Mouse (Mus musculus) cortical plate, adult 2 months (tissue): Measurements from ENCODE around the gene Gng8. TPM values are rescaled to one million over a fixed set of nuclear protein-coding genes. Genes with fewer than 3 reads are reported as not detected.
A peak's percentile ranks its signal among the peaks of the same experiment; 100 is the strongest.

Experiments used
- H3K27ac ChIP-seq: fragments of 200-500 bp; 2 replicates; pipeline ENCODE4 v1.5.1; 2012; ENCODE audit warnings: low read length, control low read depth, inconsistent platforms; ENCODE audit not compliant: insufficient read depth
- H3K4me1 ChIP-seq: fragments of 200-500 bp; 2 replicates; pipeline ENCODE4 v1.6.1; 2011; ENCODE audit warnings: low read length; ENCODE audit not compliant: control insufficient read depth, insufficient read depth
- H3K4me3 ChIP-seq: fragments of 200-500 bp; 2 replicates; pipeline ENCODE4 v1.5.1; 2011; ENCODE audit warnings: mild to moderate bottlenecking, low read length, control low read depth; ENCODE audit not compliant: insufficient read depth
- CTCF ChIP-seq: fragments of 200-500 bp; IDR thresholded peaks from 2 replicates; pipeline ENCODE4 v1.5.1; 2011; ENCODE audit warnings: mild to moderate bottlenecking, control low read depth, low read length; ENCODE audit not compliant: insufficient read depth; ENCODE audit errors: extremely low read depth
- POLR2A ChIP-seq: fragments of 200-500 bp; IDR thresholded peaks from 2 replicates; pipeline ENCODE4 v1.6.1; 2011; ENCODE audit warnings: mild to moderate bottlenecking, low read length, control low read depth; ENCODE audit not compliant: insufficient read depth; ENCODE audit errors: extremely low read depth
- polyA plus RNA-seq: library from polyadenylated mRNA; depleted of rRNA; stranded (reverse); fragments of >200 nt; gene quantifications from 2 replicates; pipeline ENCODE4 v1.2.3, GENCODE M21; 2012

Gng8 gene
- polyA plus RNA-seq, 1 experiment, result 10.9 TPM

DNA sequence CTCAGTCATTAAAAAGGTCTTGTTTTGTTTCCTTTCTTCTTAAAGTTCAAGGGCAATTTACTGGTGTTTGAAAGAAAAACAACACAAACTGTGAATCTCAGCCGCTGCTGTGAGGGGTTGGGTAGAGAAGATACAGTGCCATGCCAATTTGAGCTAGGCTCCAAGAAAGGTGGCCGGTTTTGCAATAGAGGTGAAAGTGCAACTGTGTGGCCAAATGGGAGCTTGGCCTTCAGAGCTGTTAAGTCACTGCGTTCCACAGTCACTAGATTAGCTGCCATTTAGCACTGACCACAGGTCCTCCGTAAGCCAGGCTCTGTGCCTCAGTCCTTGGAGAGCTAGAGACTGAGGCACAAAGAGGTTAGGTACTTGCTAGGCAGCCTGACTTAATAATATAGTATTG, 40.0 kb upstream of the Gng8 start:
- Histone ChIP-seq H3K4me3 (no peak overlapping the region), H3K4me1 (no peaks in the 10 kb centered on the region), H3K27ac (no peak overlapping the region)
- TF ChIP-seq CTCF (no peak), POLR2A (no peak)

DNA sequence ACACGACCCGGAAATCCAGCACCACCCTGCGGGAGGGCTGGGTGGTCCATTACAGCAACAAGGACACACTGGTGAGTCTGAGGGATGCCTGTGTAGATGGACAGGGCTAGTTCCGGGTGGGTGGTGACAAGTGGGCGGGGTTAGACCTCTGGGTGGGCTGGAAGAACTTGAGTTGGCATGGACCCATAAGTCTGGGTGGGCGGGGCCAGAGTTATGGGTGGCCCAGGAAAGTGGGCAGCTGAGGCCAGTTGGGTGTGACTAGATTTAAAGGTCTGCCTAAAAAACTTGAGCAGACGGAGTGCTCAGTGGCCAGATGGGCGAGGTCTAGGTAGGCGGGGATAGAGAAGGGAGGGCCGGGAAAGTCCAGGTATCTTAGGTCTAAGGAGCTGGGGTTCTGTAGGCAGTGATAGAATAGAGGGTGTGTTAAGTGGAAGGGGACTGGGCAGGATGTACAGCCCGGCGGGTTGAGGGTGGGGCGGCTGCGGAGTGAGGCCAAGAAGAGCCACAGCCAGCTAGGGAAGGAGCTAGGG, 38.2 kb upstream of the Gng8 start:
- Histone ChIP-seq H3K4me1 (no peaks in the 10 kb centered on the region), H3K27ac (no peak overlapping the region), H3K4me3 (no peak overlapping the region)
- TF ChIP-seq CTCF (no peak), POLR2A (no peak)

DNA sequence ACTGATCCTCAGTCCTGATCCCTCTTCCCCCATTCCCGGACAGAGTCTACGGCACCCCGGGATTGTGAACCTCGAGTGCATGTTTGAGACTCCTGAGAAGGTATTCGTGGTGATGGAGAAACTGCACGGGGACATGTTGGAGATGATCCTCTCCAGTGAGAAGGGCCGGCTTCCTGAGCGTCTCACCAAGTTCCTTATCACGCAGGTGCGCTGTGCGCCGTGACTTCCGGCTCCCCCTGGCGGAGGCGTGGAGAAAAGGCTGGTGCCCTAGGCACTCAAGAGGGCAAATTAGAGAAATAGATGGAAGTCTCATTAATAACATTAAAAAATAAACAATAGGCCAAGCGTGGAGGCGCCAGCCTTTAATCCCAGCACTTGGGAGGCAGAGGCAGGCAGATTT, 33.2 kb upstream of the Gng8 start:
- Histone ChIP-seq H3K27ac (no peak overlapping the region), H3K4me1 (no peaks in the 10 kb centered on the region), H3K4me3 (peak overlapping the region; percentile 25; the same call in 1 of the 2 replicates)
- TF ChIP-seq POLR2A (no peak), CTCF (peak; percentile 53)

DNA sequence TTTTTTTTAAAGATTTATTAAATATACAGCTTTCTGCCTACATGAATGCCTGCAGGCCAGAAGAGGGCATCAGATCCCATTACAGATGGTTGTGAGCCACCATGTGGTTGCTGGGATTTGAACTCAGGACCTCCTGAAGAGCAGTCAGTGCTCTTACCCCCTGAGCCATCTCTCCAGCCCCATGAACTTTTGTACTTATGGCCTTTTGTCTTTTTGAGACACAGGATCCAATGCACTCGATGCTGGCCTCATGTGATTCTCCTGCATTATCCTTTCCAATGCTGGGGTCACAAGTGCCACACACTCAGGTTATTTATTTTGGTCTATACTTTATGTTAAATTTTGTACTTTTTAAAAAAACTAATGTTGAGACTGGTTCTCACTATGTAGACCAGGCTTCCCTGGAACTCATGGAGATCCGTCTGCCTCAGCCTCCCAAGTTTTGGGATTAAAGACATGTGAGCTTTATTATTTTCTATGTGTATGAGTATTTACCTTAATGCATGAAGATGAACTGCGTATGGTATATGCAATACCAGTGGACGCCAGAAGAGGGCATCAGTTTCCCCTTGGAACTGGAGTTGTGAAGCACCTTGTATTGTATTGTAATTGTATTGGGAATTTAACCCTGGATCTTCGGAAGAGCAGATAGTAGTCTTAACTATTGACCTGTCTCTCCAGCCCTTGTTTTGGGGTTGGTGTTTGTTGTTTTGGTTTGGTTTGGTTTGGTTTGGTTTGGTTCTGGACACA, 31.5 kb upstream of the Gng8 start:
- H3K4me3 ChIP-seq, result no peak overlapping the region
- no peaks in the 10 kb centered on the region for H3K4me1 ChIP-seq
- H3K27ac ChIP-seq, result no peak overlapping the region
- TF ChIP-seq POLR2A (no peak), CTCF (peak; percentile 64)

DNA sequence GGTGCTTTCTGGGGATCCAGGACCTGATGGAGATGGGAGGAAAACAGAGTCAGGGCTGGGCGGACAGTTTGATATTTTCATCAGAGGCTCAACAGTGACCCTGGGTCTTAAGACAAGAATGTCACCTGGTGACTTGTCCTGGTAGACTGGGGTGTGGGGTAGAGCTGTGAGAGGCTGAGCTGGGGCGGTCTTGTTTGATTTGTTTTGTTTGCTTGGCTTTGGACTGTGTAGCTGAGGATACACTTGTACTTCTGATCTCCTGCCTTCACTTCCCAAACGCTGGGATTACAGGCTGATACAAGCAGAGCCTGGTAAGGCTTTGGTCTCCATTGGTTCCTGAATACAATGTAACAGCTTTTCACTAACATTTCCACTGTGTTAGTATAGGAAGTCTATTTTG, 24.1 kb upstream of the Gng8 start:
- no peak overlapping the region for H3K4me3 ChIP-seq
- TF ChIP-seq CTCF, result no peak
- TF ChIP-seq POLR2A, result no peak
- H3K4me1 ChIP-seq, result no peaks in the 10 kb centered on the region
- no peak overlapping the region for H3K27ac ChIP-seq

DNA sequence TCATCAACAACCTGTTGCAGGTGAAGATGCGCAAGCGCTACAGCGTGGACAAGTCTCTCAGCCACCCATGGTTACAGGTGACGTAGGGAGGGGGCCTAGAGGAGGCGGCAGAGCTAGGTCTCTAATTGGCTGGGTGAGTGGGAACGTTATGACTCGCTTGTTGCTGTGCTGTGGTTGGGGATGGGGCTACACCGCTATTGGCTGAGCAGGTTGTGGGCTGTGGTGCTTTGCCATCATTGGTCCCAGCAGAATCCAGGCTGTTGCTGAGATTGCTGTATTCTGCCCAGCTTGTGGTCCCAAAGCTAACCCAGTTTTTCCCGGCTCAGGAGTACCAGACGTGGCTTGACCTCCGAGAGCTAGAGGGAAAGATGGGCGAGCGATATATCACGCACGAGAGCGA, 22.1 kb upstream of the Gng8 start:
- Histone ChIP-seq H3K4me3 (peak overlapping the region; percentile 35), H3K4me1 (no peaks in the 10 kb centered on the region), H3K27ac (peak overlapping the region; percentile 47)
- TF ChIP-seq CTCF, result no peak
- peak; percentile 93 for TF ChIP-seq POLR2A

DNA sequence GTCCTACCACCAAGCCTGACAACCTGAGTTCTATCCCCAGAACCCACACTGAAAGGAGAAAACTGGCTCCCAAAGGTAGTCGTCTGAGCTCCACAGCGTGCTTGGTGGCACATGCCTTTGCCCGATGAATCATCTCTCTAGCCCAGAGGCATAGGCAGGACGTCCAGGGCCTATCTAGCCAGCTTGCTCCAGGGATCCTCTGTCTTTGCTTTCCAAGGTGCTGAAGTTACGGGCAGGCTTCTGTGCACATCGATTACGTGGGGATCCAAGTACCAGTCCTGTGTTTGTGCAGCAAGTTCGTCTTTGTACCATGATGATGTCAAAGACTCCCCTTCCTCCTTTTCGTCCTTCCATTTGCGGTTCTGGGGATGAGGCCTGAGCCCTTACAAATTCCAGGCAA, 20.0 kb upstream of the Gng8 start:
- TF ChIP-seq POLR2A (no peak), CTCF (no peak)
- Histone ChIP-seq H3K4me1 (no peaks in the 10 kb centered on the region), H3K4me3 (no peak overlapping the region), H3K27ac (no peak overlapping the region)

DNA sequence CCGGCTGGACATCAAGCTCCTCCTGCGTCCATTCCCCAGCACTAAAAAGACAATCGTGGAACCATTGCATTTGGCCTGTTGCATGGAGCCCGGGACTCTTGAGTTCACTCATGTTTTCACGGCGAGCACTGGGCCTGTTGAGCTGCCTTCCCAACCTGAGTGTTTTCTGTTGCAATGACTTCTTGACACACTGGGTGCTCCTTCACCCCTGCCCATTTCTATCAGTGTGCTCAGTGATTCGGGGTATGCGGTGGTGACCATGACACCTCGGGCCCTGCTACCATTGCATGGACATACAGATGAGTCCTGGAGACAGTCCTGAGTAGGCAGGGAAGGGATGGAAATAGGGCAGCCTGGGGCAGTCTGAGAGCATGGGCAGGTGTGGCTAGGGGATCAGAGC, 19.1 kb upstream of the Gng8 start:
- no peak overlapping the region for H3K27ac ChIP-seq
- no peak overlapping the region for H3K4me3 ChIP-seq
- TF ChIP-seq POLR2A, result no peak
- no peak for TF ChIP-seq CTCF
- no peaks in the 10 kb centered on the region; the same call in 1 of the 2 replicates for H3K4me1 ChIP-seq

DNA sequence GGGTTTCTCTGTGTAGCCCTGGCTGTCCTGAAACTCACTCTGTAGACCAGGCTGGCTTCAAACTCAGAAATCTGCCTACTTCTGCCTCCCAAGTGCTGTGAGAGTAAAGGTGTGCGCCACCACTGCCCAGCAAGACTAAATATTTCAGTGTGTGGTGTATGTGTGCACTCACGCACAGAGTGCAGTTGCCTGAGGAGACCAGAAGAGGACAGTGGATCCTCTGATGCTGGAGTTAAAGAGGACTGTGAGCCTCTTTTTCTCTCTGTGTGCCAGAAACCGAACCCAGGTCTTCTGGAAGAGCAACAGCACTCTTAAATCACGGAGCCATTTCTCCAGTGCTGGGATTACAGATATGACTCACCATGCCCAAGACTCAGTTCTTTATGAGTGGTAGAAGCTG, 18.2 kb upstream of the Gng8 start:
- Histone ChIP-seq H3K4me1 (no peaks in the 10 kb centered on the region; the same call in 1 of the 2 replicates), H3K4me3 (no peak overlapping the region), H3K27ac (no peak overlapping the region)
- TF ChIP-seq CTCF, result 0 out of 2 replicates have a peak, but pooled peaks have one; percentile 0
- TF ChIP-seq POLR2A, result no peak

DNA sequence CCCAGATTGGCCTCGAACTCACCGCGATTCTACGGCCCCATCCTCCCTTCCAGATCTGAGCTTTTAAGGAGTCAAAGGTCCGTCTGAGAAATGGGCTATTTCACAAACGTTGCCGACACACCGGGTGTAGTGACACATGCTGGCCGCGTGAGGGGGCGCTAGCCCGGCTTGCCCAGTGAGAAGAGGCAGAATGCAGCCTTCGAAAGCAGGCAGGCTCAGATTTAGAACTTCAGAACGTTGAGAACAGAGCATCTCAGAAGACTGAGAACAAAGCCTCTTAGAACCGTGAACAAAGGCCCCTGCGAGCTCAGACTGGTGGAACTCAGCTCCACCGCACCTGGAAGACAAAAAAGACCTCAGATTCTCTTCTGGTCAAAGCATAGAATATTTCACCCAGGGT, 17.4 kb upstream of the Gng8 start:
- no peaks in the 10 kb centered on the region; the same call in 1 of the 2 replicates for H3K4me1 ChIP-seq
- H3K27ac ChIP-seq, result peak overlapping the region; percentile 69
- H3K4me3 ChIP-seq, result peak overlapping the region; percentile 9; the same call in 1 of the 2 replicates
- TF ChIP-seq CTCF (peak; percentile 86), POLR2A (no peak)
